Mouse (Mus musculus): ENCODE data around the gene Plch2.

DNA sequence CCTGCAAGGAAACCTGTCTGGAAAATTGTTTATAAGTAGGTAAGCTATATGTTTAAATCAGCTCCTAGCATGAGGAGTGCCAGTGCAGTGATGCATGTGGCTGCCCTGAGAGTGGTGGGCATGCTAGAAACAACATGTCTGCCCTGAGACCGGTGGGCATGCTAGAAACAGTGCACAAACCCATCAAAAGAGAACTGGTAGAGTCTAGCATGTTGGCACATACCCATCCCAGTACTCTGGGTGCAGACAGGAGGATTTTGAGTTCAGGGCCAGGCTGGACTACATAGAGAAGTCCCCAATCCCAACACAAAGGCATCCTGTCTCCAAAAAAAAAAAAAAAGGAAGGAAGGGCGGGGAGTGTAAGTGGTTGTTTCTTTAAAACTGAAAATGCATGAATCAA, 121.8 kb downstream of the Plch2 start:
- TF ChIP-seq CTCF (IDR thresholded peaks at IDR 0.05; ENCODE audit: insufficient read depth, low read depth, low read length), result no peak
- no peak for TF ChIP-seq POLR2A (IDR thresholded peaks at IDR 0.05; ENCODE audit: insufficient read depth, low read depth, low read length)

All from olfactory bulb, adult 2 months (tissue).